Mouse (Mus musculus) erythroblast, embryonic 14.5 days (primary cell): ENCODE results near the gene Sp8. TPM values are rescaled to one million over a fixed set of nuclear protein-coding genes. Genes with fewer than 3 reads are reported as not detected.

Source experiments
- H3K27me3 ChIP-seq: 2 replicates; pipeline ENCODE4 v1.6.1; 2012; ENCODE audit warnings: inconsistent platforms; ENCODE audit not compliant: control insufficient read depth
- H3K36me3 ChIP-seq: 2 replicates; pipeline ENCODE4 v1.6.1; 2012; ENCODE audit warnings: mild to moderate bottlenecking, inconsistent platforms; ENCODE audit not compliant: control insufficient read depth
- H3K4me1 ChIP-seq: 2 replicates; pipeline ENCODE4 v1.6.1; 2012; ENCODE audit warnings: inconsistent platforms; ENCODE audit not compliant: control insufficient read depth
- H3K4me3 ChIP-seq: replicated peaks from 2 replicates; pipeline ENCODE3; 2012; ENCODE audit warnings: moderate library complexity, mild to moderate bottlenecking, inconsistent platforms
- H3K9me3 ChIP-seq: 2 replicates; pipeline ENCODE4 v1.6.1; 2012; ENCODE audit warnings: low read length, inconsistent platforms, mixed read lengths; ENCODE audit not compliant: control insufficient read depth
- GATA1 ChIP-seq: IDR thresholded peaks from 2 replicates; pipeline ENCODE4 v1.6.1; 2012; ENCODE audit warnings: low read length, inconsistent platforms, mixed read lengths
- TAL1 ChIP-seq: IDR thresholded peaks from 3 replicates; pipeline ENCODE4 v1.6.1; 2012; ENCODE audit warnings: low read length, inconsistent platforms, mixed read lengths
- polyA plus RNA-seq: library from polyadenylated mRNA; stranded (reverse); fragments of >175 nt; gene quantifications from 2 replicates; pipeline ENCODE4 v1.2.3, GENCODE M21; 2012

Sp8 gene
- polyA plus RNA-seq, 1 experiment = not detected

GRCm38 (mm10) chr12:118847381-118847780 is 1.3 kb downstream of the Sp8 start:
- Histone ChIP-seq H3K36me3 (no peaks in the 10 kb centered on the region), H3K9me3 (peaks cover 2% of the 10 kb centered on the region; the same call in 1 of the 2 replicates), H3K27me3 (peaks cover 98% of the 10 kb centered on the region), H3K4me3 (no peak overlapping the region), H3K4me1 (peaks cover 2% of the 10 kb centered on the region; the same call in 1 of the 2 replicates)
- TF ChIP-seq TAL1 (no peak), GATA1 (no peak)

GRCm38 (mm10) chr12:118847861-118848495 is 1.8 kb downstream of the Sp8 start:
- no peak for TF ChIP-seq GATA1
- TF ChIP-seq TAL1 = no peak

GRCm38 (mm10) chr12:118848496-118849202 is 2.5 kb downstream of the Sp8 start:
- H3K9me3 ChIP-seq = peaks cover 2% of the 10 kb centered on the region; the same call in 1 of the 2 replicates
- H3K4me3 ChIP-seq = no peak overlapping the region
- H3K4me1 ChIP-seq = peaks cover 2% of the 10 kb centered on the region; the same call in 1 of the 2 replicates
- TF ChIP-seq TAL1 (no peak), GATA1 (no peak)
- H3K27me3 ChIP-seq = peaks cover 97% of the 10 kb centered on the region
- no peaks in the 10 kb centered on the region for H3K36me3 ChIP-seq

More at GRCm38 (mm10) chr12:118847861-118848495, 1.8 kb downstream of the Sp8 start:
- peaks cover 2% of the 10 kb centered on the region; the same call in 1 of the 2 replicates for H3K4me1 ChIP-seq
- no peak overlapping the region for H3K4me3 ChIP-seq
- H3K9me3 ChIP-seq = peaks cover 2% of the 10 kb centered on the region; the same call in 1 of the 2 replicates
- H3K27me3 ChIP-seq = peaks cover 97% of the 10 kb centered on the region
- H3K36me3 ChIP-seq = no peaks in the 10 kb centered on the region

- no peak overlapping the region for H3K4me3 ChIP-seq
- peaks cover 2% of the 10 kb centered on the region; the same call in 1 of the 2 replicates for H3K9me3 ChIP-seq
- peaks cover 2% of the 10 kb centered on the region; the same call in 1 of the 2 replicates for H3K4me1 ChIP-seq
- no peak for TF ChIP-seq GATA1
- no peak for TF ChIP-seq TAL1
- no peaks in the 10 kb centered on the region for H3K36me3 ChIP-seq
- H3K27me3 ChIP-seq = peaks cover 97% of the 10 kb centered on the region
Measured at GRCm38 (mm10) chr12:118849203-118849861, 3.2 kb downstream of the Sp8 start.

- Histone ChIP-seq H3K27me3 (peaks cover 97% of the 10 kb centered on the region), H3K4me1 (peaks cover 2% of the 10 kb centered on the region; the same call in 1 of the 2 replicates), H3K36me3 (no peaks in the 10 kb centered on the region), H3K4me3 (no peak overlapping the region), H3K9me3 (peaks cover 2% of the 10 kb centered on the region; the same call in 1 of the 2 replicates)
- no peak for TF ChIP-seq GATA1
- TF ChIP-seq TAL1 = no peak
Measured at GRCm38 (mm10) chr12:118849996-118850395, 3.9 kb downstream of the Sp8 start.

GRCm38 (mm10) chr12:118850851-118851410 is 4.8 kb downstream of the Sp8 start:
- no peaks in the 10 kb centered on the region for H3K36me3 ChIP-seq
- no peak overlapping the region for H3K4me3 ChIP-seq
- peaks cover 96% of the 10 kb centered on the region for H3K27me3 ChIP-seq
- TF ChIP-seq GATA1 (no peak), TAL1 (no peak)
- H3K4me1 ChIP-seq = peaks cover 2% of the 10 kb centered on the region; the same call in 1 of the 2 replicates
- peaks cover 2% of the 10 kb centered on the region; the same call in 1 of the 2 replicates for H3K9me3 ChIP-seq

- Histone ChIP-seq H3K9me3 (peaks cover 2% of the 10 kb centered on the region; the same call in 1 of the 2 replicates), H3K4me1 (no peaks in the 10 kb centered on the region), H3K36me3 (no peaks in the 10 kb centered on the region), H3K27me3 (peaks cover 79% of the 10 kb centered on the region), H3K4me3 (no peak overlapping the region)
- TF ChIP-seq TAL1 (no peak), GATA1 (no peak)
Measured at GRCm38 (mm10) chr12:118853331-118853730, 7.2 kb downstream of the Sp8 start.

- Histone ChIP-seq H3K4me1 (no peaks in the 10 kb centered on the region), H3K36me3 (no peaks in the 10 kb centered on the region), H3K9me3 (peaks cover under 1% of the 10 kb centered on the region; the same call in 1 of the 2 replicates), H3K27me3 (peaks cover 68% of the 10 kb centered on the region), H3K4me3 (no peak overlapping the region)
- TF ChIP-seq TAL1 (no peak), GATA1 (no peak)
Measured at GRCm38 (mm10) chr12:118854401-118854800, 8.3 kb downstream of the Sp8 start.
